Mouse (Mus musculus): Measurements from ENCODE around the gene Cox7a1.

The Cox7a1 gene

GRCm38 (mm10) chr7:30184641-30185348 lies 851 bp downstream of the Cox7a1 start:
- Histone ChIP-seq H3K27me3 (ENCODE audit: insufficient read depth, low read length) (no peaks in the 10 kb centered on the region), H3K9me3 (ENCODE audit: low read length) (no peaks in the 10 kb centered on the region), H3K4me3 (replicated peaks; ENCODE audit: low read length) (peak overlapping the region; percentile 72), H3K36me3 (ENCODE audit: insufficient read depth, low read length) (peaks cover 51% of the 10 kb centered on the region), H3K4me1 (replicated peaks; ENCODE audit: low read depth, low read length) (peaks cover 80% of the 10 kb centered on the region)
- TF ChIP-seq CTCF (conservative IDR thresholded peaks at IDR 0.05; ENCODE audit: low read length) (no peak), POU5F1 (IDR thresholded peaks at IDR 0.05; ENCODE audit: borderline replicate concordance, low read length) (no peak)

GRCm38 (mm10) chr7:30188344-30189115 lies 4.6 kb downstream of the Cox7a1 start:
- peak overlapping the region; percentile 29 for H3K4me3 ChIP-seq (replicated peaks; ENCODE audit: low read length)
- no peak for TF ChIP-seq POU5F1 (IDR thresholded peaks at IDR 0.05; ENCODE audit: borderline replicate concordance, low read length)
- TF ChIP-seq CTCF (conservative IDR thresholded peaks at IDR 0.05; ENCODE audit: low read length) = no peak
- TF ChIP-seq NANOG (IDR thresholded peaks at IDR 0.05; ENCODE audit: borderline replicate concordance, low read length) = no peak
- H3K36me3 ChIP-seq (ENCODE audit: insufficient read depth, low read length) = peaks cover 80% of the 10 kb centered on the region
- H3K27me3 ChIP-seq (ENCODE audit: insufficient read depth, low read length) = no peaks in the 10 kb centered on the region
- H3K9me3 ChIP-seq (ENCODE audit: low read length) = no peaks in the 10 kb centered on the region
- peaks cover 94% of the 10 kb centered on the region for H3K4me1 ChIP-seq (replicated peaks; ENCODE audit: low read depth, low read length)

- Histone ChIP-seq H3K27me3 (ENCODE audit: insufficient read depth, low read length) (no peaks in the 10 kb centered on the region), H3K4me3 (replicated peaks; ENCODE audit: low read length) (peak overlapping the region; percentile 29), H3K4me1 (replicated peaks; ENCODE audit: low read depth, low read length) (peaks cover 90% of the 10 kb centered on the region), H3K9me3 (ENCODE audit: low read length) (no peaks in the 10 kb centered on the region), H3K36me3 (ENCODE audit: insufficient read depth, low read length) (peaks cover 80% of the 10 kb centered on the region)
- TF ChIP-seq NANOG (IDR thresholded peaks at IDR 0.05; ENCODE audit: borderline replicate concordance, low read length) (no peak), CTCF (conservative IDR thresholded peaks at IDR 0.05; ENCODE audit: low read length) (no peak), POU5F1 (IDR thresholded peaks at IDR 0.05; ENCODE audit: borderline replicate concordance, low read length) (no peak)
Observed at GRCm38 (mm10) chr7:30189116-30189491, 5.2 kb downstream of the Cox7a1 start.

- Histone ChIP-seq H3K9me3 (ENCODE audit: low read length) (no peaks in the 10 kb centered on the region), H3K4me1 (replicated peaks; ENCODE audit: low read depth, low read length) (peaks cover 80% of the 10 kb centered on the region), H3K4me3 (replicated peaks; ENCODE audit: low read length) (peak overlapping the region; percentile 95), H3K36me3 (ENCODE audit: insufficient read depth, low read length) (peaks cover 65% of the 10 kb centered on the region), H3K27me3 (ENCODE audit: insufficient read depth, low read length) (no peaks in the 10 kb centered on the region)
- no peak for TF ChIP-seq POU5F1 (IDR thresholded peaks at IDR 0.05; ENCODE audit: borderline replicate concordance, low read length)
- no peak for TF ChIP-seq CTCF (conservative IDR thresholded peaks at IDR 0.05; ENCODE audit: low read length)
- no peak for TF ChIP-seq NANOG (IDR thresholded peaks at IDR 0.05; ENCODE audit: borderline replicate concordance, low read length)
Observed at GRCm38 (mm10) chr7:30192088-30192487, 8.1 kb downstream of the Cox7a1 start.

- no peaks in the 10 kb centered on the region for H3K9me3 ChIP-seq (ENCODE audit: low read length)
- TF ChIP-seq CTCF (conservative IDR thresholded peaks at IDR 0.05; ENCODE audit: low read length) = no peak
- no peak for TF ChIP-seq NANOG (IDR thresholded peaks at IDR 0.05; ENCODE audit: borderline replicate concordance, low read length)
- TF ChIP-seq POU5F1 (IDR thresholded peaks at IDR 0.05; ENCODE audit: borderline replicate concordance, low read length) = no peak
- H3K27me3 ChIP-seq (ENCODE audit: insufficient read depth, low read length) = no peaks in the 10 kb centered on the region
- H3K36me3 ChIP-seq (ENCODE audit: insufficient read depth, low read length) = peaks cover 55% of the 10 kb centered on the region
- peaks cover 80% of the 10 kb centered on the region for H3K4me1 ChIP-seq (replicated peaks; ENCODE audit: low read depth, low read length)
- H3K4me3 ChIP-seq (replicated peaks; ENCODE audit: low read length) = peak overlapping the region; percentile 95
Observed at GRCm38 (mm10) chr7:30193013-30193412, 9.1 kb downstream of the Cox7a1 start.

- peaks cover 49% of the 10 kb centered on the region for H3K36me3 ChIP-seq (ENCODE audit: insufficient read depth, low read length)
- H3K4me3 ChIP-seq (replicated peaks; ENCODE audit: low read length) = peak overlapping the region; percentile 95
- no peak for TF ChIP-seq CTCF (conservative IDR thresholded peaks at IDR 0.05; ENCODE audit: low read length)
- TF ChIP-seq NANOG (IDR thresholded peaks at IDR 0.05; ENCODE audit: borderline replicate concordance, low read length) = no peak
- TF ChIP-seq POU5F1 (IDR thresholded peaks at IDR 0.05; ENCODE audit: borderline replicate concordance, low read length) = no peak
- peaks cover 80% of the 10 kb centered on the region for H3K4me1 ChIP-seq (replicated peaks; ENCODE audit: low read depth, low read length)
- no peaks in the 10 kb centered on the region for H3K9me3 ChIP-seq (ENCODE audit: low read length)
- H3K27me3 ChIP-seq (ENCODE audit: insufficient read depth, low read length) = no peaks in the 10 kb centered on the region
Observed at GRCm38 (mm10) chr7:30193581-30194100, 9.7 kb downstream of the Cox7a1 start.

- H3K4me3 ChIP-seq (replicated peaks; ENCODE audit: low read length) = peak overlapping the region; percentile 95
- no peaks in the 10 kb centered on the region for H3K9me3 ChIP-seq (ENCODE audit: low read length)
- no peaks in the 10 kb centered on the region for H3K27me3 ChIP-seq (ENCODE audit: insufficient read depth, low read length)
- H3K4me1 ChIP-seq (replicated peaks; ENCODE audit: low read depth, low read length) = peaks cover 78% of the 10 kb centered on the region
- TF ChIP-seq POU5F1 (IDR thresholded peaks at IDR 0.05; ENCODE audit: borderline replicate concordance, low read length) (no peak), NANOG (IDR thresholded peaks at IDR 0.05; ENCODE audit: borderline replicate concordance, low read length) (no peak), CTCF (conservative IDR thresholded peaks at IDR 0.05; ENCODE audit: low read length) (no peak)
- peaks cover 43% of the 10 kb centered on the region for H3K36me3 ChIP-seq (ENCODE audit: insufficient read depth, low read length)
Observed at GRCm38 (mm10) chr7:30194101-30194831, 10.3 kb downstream of the Cox7a1 start.

GRCm38 (mm10) chr7:30194884-30195283 lies 10.9 kb downstream of the Cox7a1 start:
- Histone ChIP-seq H3K36me3 (ENCODE audit: insufficient read depth, low read length) (peaks cover 38% of the 10 kb centered on the region), H3K9me3 (ENCODE audit: low read length) (no peaks in the 10 kb centered on the region), H3K4me1 (replicated peaks; ENCODE audit: low read depth, low read length) (peaks cover 80% of the 10 kb centered on the region), H3K27me3 (ENCODE audit: insufficient read depth, low read length) (no peaks in the 10 kb centered on the region), H3K4me3 (replicated peaks; ENCODE audit: low read length) (peak overlapping the region; percentile 95)
- no peak for TF ChIP-seq NANOG (IDR thresholded peaks at IDR 0.05; ENCODE audit: borderline replicate concordance, low read length)
- no peak for TF ChIP-seq CTCF (conservative IDR thresholded peaks at IDR 0.05; ENCODE audit: low read length)
- no peak for TF ChIP-seq POU5F1 (IDR thresholded peaks at IDR 0.05; ENCODE audit: borderline replicate concordance, low read length)

All from E14TG2a.4 (cell line).